Mouse (Mus musculus) bone marrow macrophage, adult 2 months (primary cell): ENCODE data around the gene Tnip1.

Experiments
- CTCF ChIP-seq: IDR thresholded peaks from 2 replicates; pipeline ENCODE4 v1.5.1; 2012; ENCODE audit warnings: low read depth, mild to moderate bottlenecking, low read length, moderate library complexity
- POLR2A ChIP-seq: IDR thresholded peaks from 2 replicates; pipeline ENCODE4 v1.6.1; 2012; ENCODE audit warnings: mild to moderate bottlenecking, low read depth, low read length, borderline replicate concordance

- TF ChIP-seq POLR2A (no peak), CTCF (no peak)
These were observed 8.0 kb downstream of the Tnip1 start for GRCm38 (mm10) chr11:54954716-54955115.
